Mouse (Mus musculus): ENCODE measurements around the gene Gm13275.
"Not testable (repeated sequence)": the region's sequence is repeated elsewhere in the genome, so short reads cannot be mapped to it uniquely, and the experiment has no call there.

GRCm38 (mm10) chr4:88773534-88773933, 20.8 kb upstream of the Gm13275 start, which contains the start of gene Gm13290:
- not testable (repeated sequence) for TF ChIP-seq EP300, CTCF (IDR thresholded peaks at IDR 0.05; ENCODE audit: low read depth)
